8 mouse cellular contexts compared by ENCODE assay signal in the genomic region with DNA sequence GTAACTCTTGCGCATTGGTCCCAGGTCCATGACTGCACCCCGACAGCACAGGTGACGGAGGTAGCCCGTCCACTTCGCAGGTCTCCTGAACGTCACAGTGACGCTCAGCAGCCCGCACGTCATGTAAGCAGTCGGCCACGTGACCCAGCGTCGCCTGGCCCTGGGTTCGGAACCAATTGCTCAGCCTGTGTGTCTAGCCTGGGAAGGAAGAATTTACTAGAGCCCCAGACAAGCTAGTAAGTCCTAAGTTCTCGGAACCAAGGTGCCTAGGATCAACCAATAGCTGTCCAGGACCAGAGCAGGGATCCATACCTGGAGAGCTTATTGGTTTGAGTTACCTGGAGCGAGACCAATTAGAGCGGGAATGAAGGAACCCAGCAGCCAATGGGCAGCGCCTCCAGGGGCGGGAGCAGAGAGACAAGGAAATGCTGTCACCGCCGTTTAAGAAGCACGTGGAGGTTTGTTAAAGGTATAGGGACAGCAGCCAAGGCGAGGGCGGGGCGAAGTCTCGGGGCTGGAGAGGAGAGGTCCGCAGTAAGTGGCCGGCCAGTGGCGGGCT. TPM values are rescaled to one million over a fixed set of nuclear protein-coding genes. Genes with fewer than 3 reads are reported as not detected.
DNase-seq lines count a peak whose midpoint lies in the region; ATAC-seq lines count a peak whose summit lies in the region.

A gene (minus strand): TSS at position 241 of the 559 bp plus-strand sequence.

- H3K4me3 ChIP-seq in hindbrain, embryonic 11.5 days (ENCODE audit: low read depth, low read length): peak within 1 kb of the TSS; percentile 45

- H3K4me2 ChIP-seq in hindbrain, embryonic 11.5 days (replicated peaks; ENCODE audit: low read depth, low read length): peak within 1 kb of the TSS; percentile 89

- peak within 1 kb of the TSS; percentile 32; the same call in 1 of the 2 replicates for H3K9ac ChIP-seq in hindbrain, embryonic 11.5 days (ENCODE audit: low read depth, low read length)

- no peak within 1 kb of the TSS for H3K27ac ChIP-seq in hindbrain, embryonic 11.5 days (ENCODE audit: low read depth, low read length)

- no peaks in the 10 kb centered on the region for H3K36me3 ChIP-seq in hindbrain, embryonic 11.5 days (ENCODE audit: control insufficient read depth, insufficient read depth, low read length)

- peak; percentile 96 for ATAC-seq in hindbrain, embryonic 11.5 days (ENCODE audit: low FRiP score)

- H3K27me3 ChIP-seq in hindbrain, embryonic 11.5 days (ENCODE audit: control insufficient read depth, insufficient read depth, low read length): no peaks in the 10 kb centered on the region

- H3K4me1 ChIP-seq in hindbrain, embryonic 11.5 days (replicated peaks; ENCODE audit: control insufficient read depth, insufficient read depth, low read length): no peaks in the 10 kb centered on the region; the same call in 1 of the 2 replicates

- peak; percentile 98 for DNase-seq in Muller cell, postnatal 12 days (ENCODE audit: inconsistent ontology term)
- peak; percentile 96 for DNase-seq in cerebellum, adult 9-11 months
- DNase-seq in frontal cortex, adult 2 months (ENCODE audit: extremely low spot score in 1 of 2, low spot score in 1 of 2): peak; percentile 95 to 96
- peak; percentile 86 for DNase-seq in hindbrain, embryonic 11.5 days (ENCODE audit: low spot score)
- peak; percentile 83 to 90 for DNase-seq in layer of hippocampus, postnatal 10 days (ENCODE audit: low spot score in 2 of 2)
- peak; percentile 96 for DNase-seq in lung, postnatal 10 days
- DNase-seq in ovary, postnatal 36 days (ENCODE audit: low spot score): peak; percentile 86
- peak; percentile 90 for DNase-seq in thymus, postnatal 25 days

- H3K9me3 ChIP-seq in hindbrain, embryonic 11.5 days (ENCODE audit: control insufficient read depth, low read length): no peaks in the 10 kb centered on the region

- WGBS in hindbrain, embryonic 11.5 days: 1% methylated on average over 29 of the region's 29 CpGs

RNA-seq across cellular contexts. Expression of the gene that starts here (rescaled TPM):
- 34.9 and 35.9 TPM in 2 replicates for polyA plus RNA-seq in frontal cortex, adult 2 months (2012; rRNA removed)
- polyA plus RNA-seq in hindbrain, embryonic 11.5 days (2014; fragmentation: Nextera tagmentation; extraction: Ambion mirVana): 26.0 and 29.5 TPM in 2 replicates
- 10 to 100 TPM; 28.0 to 28.8 TPM for total RNA-seq in layer of hippocampus, postnatal 10 days (2021)
